Mouse (Mus musculus): ENCODE results near the gene Cish.
"Not testable (repeated sequence)": the region's sequence is repeated elsewhere in the genome, so short reads cannot be mapped to it uniquely, and the experiment has no call there.

The Cish gene

GRCm38 (mm10) chr9:107298876-107299275 is 3.0 kb downstream of the Cish start:
- no peak for DNase-seq (ENCODE audit: low spot score)

DNA sequence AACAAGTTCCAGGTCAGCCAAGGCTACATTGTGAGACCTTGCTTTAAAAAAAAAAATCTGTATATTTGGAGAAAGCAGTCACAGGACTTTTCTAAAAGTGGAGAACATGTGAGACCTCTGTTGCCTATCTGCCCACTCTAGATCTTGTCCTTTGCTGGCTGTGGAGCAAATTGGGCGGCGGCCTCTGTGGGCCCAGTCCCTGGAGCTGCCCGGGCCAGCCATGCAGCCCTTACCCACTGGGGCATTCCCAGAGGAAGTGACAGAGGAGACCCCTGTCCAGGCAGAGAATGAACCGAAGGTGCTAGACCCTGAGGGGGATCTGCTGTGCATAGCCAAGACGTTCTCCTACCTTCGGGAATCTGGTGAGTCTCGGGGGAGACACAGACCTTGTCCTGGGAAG is 4.0 kb downstream of the Cish start:
- no peak for DNase-seq (ENCODE audit: low spot score)

DNA sequence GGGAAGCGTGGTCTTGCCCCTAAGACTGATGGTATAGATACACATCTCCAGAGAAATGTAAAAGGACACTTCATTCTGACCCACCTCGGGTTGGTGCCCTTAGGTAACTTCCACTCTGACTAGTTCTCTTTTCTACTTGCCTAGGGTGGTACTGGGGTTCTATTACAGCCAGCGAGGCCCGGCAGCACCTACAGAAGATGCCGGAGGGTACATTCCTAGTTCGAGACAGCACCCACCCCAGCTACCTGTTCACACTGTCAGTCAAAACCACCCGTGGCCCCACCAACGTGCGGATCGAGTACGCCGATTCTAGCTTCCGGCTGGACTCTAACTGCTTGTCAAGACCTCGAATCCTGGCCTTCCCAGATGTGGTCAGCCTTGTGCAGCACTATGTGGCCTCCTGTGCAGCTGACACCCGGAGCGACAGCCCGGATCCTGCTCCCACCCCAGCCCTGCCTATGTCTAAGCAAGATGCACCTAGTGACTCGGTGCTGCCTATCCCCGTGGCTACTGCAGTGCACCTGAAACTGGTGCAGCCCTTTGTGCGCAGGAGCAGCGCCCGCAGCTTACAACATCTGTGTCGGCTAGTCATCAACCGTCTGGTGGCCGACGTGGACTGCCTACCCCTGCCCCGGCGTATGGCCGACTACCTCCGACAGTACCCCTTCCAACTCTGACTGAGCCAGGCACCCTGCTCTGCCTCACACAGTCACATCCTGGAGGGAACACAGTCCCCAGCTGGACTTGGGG is 4.6 kb downstream of the Cish start:
- DNase-seq (ENCODE audit: low spot score): no peak

DNA sequence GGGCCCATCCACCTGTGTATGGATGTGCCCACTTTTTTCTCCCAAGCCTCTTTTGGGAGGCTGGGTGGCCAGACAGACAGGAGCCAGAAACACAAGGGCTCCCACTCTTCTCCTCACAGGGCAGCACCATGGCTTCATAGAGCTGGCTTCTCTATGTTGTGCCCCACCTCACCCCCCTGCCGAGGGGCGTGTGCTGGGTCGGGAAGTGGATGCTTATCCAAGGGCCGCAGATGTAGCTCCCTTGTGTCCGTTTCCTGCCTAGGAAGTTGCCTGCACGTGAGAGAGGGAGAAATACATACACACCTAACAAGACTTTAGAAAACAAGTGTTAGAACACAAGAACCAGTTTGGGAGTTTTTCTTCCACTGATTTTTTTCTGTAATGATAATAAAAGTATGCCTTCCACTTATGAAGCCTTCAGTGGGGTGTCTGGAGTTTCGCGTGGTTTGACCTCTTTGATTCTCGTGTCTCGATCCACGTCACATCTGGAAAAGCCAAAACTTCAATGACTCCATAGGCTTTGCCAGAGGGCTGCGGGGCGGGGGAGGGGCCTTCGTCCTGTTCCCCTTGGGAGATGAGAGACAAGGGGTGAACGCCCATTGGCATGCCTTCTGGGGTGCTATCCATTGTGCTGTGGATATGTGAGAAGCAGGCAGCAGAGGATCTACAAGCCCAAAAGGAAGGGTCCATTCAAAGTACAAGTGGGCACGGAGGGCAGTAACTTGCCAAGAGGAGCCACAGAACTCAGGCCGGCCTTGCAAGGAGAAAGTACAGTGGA is 5.9 kb downstream of the Cish start:
- no peak for DNase-seq (ENCODE audit: low spot score)

DNA sequence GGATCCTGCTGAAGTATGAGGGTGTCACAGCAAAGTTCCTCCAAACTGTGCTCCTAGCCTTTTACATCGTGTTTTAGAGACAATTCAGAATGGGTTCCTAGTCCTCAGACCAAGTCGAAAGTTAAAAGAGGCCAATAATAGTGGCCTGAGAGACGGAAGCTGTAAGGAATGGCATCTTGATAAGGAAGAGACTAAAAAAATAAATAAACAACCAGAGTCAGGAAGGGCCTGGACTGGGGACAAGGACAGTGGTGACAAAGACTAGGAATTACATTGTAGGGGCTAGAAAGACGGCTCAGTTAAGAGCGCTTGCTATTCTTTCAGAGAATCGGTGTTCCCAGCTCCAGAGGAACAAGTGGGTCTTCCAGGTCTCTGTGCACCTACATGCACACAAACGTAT is 6.8 kb downstream of the Cish start:
- no peak for DNase-seq (ENCODE audit: low spot score)

GRCm38 (mm10) chr9:107303121-107303820 is 7.4 kb downstream of the Cish start:
- DNase-seq (ENCODE audit: low spot score): no peak

GRCm38 (mm10) chr9:107303900-107304299 is 8.1 kb downstream of the Cish start:
- no peak for DNase-seq (ENCODE audit: low spot score)

DNA sequence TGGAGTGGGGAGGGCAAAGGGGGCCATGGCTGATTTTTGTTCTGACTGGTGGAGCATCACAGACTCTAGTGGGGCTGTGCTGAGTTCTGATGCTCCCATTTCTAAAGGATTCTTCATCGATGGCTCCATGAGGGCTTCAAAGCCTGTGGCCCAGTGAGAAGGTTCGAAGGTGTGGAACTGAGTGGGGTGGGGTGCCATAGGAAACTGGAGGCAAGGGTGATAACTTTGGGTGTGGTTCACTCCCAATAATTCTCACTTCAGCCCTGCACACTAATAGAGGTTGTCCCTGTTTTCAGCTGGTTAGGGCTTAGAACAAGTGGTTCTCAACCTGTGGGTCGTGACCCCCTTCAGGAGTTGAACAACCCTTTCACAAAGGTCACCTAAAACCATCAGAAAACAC is 8.6 kb downstream of the Cish start:
- no peak for DNase-seq (ENCODE audit: low spot score)

DNA sequence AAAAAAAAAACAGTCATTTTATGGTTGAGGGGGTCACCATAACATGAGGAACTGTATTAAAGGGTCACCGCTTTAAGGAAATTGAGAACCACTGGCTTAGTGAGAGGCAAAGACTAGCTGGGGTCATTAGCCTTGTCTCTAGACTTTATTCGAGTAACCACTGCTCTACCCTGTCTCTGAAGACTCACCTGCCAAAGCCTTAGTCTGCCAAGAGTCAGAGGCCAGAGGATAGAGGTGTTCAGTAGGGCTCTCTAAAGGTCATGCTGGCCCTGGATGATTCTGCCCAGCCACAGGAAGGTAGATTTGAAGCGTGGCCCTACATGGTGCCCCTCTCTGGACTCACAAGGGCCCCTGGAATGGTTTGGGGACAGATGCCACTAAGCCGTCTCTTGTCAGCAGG is 9.2 kb downstream of the Cish start:
- no peak for DNase-seq (ENCODE audit: low spot score)

GRCm38 (mm10) chr9:107305601-107306542 is 10.0 kb downstream of the Cish start:
- DNase-seq (ENCODE audit: low spot score): no peak

GRCm38 (mm10) chr9:107306673-107307072 is 10.8 kb downstream of the Cish start:
- not testable (repeated sequence) for DNase-seq (ENCODE audit: low spot score)

DNA sequence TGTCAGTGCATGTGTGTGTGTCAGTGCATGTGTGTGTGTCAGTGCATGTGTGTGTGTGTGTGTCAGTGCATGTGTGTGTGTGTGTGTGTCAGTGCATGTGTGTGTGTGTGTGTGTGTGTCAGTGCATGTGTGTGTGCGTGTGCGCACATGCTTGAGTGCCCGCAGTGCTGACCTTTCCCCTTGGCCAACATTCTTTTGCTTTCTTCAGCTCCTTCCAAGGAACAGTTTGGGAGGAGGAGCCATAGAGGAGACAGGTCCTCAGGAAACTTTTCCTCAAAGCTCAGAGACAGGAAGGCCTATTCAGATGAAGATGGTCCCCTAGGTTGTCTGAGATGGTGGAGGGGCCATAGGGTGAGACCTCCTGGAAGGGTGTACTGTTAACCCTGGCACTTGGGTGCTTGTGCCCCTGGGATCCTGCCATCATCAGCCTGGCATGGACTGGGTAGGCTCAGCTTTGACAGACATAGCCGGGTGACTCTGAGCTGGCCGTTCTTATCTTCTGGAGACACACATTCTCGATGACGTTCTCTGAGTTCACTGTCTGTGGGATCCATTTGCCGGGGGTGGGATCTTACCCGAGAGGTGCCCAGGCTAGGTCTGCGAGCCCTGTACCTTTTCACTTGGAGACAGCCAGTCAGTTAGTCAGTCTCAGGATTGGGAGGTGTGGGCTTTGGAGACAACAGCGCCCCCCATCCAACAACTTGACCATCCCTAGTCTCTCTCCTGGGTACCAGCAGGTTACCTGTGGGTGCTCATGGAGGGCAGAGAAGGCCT is 11.5 kb downstream of the Cish start:
- no peak for DNase-seq (ENCODE audit: low spot score)

DNA sequence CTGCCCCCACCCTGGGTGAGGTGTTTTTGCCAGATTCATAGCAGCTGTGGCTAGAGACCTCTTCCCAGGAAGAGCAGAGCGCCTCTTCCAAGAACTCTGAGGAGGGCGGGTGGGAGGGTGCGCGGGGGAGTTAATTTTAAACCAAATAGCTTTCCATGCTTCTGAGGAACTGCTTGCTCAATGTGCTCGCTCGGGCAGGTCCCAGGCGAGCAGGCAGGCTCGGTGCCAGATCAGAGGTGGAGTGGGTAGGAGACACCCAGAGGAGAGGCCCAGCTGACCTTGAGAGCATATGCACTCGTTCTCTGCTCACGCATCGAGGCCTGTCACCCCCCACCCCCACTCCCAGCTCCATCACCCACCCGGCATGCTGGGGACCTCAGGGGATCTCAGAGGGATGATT is 12.1 kb downstream of the Cish start:
- DNase-seq (ENCODE audit: low spot score): no peak

- no peak for DNase-seq (ENCODE audit: low spot score)
Observed at GRCm38 (mm10) chr9:107308346-107309000, 12.6 kb downstream of the Cish start.

DNA sequence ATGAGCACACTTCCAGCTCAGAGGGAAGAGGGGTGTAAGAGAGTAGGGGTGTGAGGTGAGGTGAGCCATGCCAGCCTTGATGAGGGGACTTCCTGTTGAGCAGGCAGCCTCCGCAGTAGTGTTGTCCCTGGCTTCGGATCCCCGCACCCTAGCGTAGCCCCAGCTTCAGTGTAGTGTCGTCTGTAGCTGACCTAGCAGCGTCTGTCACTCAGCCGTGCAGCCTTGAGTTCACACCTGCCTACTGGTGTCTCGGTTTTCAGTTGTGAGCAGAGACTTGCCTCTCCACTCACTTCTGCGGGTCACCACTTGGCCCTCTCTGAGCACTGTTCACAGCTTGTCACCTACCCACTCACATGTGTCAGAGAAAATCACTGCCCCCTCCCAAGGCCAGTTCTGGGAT is 13.3 kb downstream of the Cish start:
- no peak for DNase-seq (ENCODE audit: low spot score)

- DNase-seq (ENCODE audit: low spot score): no peak
Observed at GRCm38 (mm10) chr9:107309600-107309999, 13.8 kb downstream of the Cish start.

GRCm38 (mm10) chr9:107312811-107313584 is 17.2 kb downstream of the Cish start:
- DNase-seq (ENCODE audit: low spot score): no peak

DNA sequence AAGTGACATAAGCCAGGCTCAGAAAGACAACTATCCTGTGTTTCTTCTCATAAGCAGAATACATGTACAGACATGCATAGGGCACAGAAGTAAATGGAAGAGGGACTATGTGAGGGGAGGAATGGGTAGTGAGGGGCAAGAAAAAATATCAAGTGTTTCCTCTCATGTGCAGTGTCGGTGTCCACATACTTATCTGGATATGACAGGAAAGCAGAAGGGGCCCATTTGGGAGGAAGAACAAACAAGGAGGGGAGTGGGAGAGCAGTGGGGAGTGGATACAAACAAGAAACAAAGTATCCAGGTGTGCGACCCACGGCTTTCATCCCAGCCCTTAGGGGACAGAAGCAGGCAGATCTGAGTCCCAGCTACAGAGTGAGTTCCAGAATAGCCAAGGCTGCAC is 18.1 kb downstream of the Cish start:
- DNase-seq (ENCODE audit: low spot score): no peak

DNA sequence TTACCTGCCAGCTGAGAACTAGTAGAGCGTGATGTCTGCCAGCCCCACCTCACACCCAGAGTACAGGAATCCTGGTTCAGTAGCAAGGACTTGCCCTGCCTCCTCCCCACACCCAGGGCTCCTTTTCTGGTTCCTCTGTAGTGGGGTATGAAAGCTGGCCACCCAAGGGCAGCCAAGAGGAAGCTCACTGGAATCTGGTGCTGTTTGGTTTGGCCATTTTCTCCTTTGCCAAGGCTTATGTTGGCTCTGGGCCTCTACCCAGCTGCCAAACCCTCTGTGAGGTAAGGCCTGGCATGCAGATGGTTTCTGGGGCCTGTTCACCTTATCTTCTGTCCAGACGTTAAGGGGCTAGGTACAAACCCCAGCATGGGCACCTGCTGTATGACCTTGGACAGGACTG is 20.0 kb downstream of the Cish start:
- DNase-seq (ENCODE audit: low spot score): no peak

Data from embryo, embryonic 10 days (tissue).